Mouse (Mus musculus): Measurements from ENCODE around the gene Myoz1. TPM values are rescaled to one million over a fixed set of nuclear protein-coding genes. Genes with fewer than 3 reads are reported as not detected.

Myoz1 gene
- not detected in 2 replicates for polyA plus RNA-seq (2012; ENCODE audit: low replicate concordance)

GRCm38 (mm10) chr14:20656361-20656760, at the start of gene Myoz1:
Gene Myoz1 (minus strand): TSS chr14:20656540.

DNA sequence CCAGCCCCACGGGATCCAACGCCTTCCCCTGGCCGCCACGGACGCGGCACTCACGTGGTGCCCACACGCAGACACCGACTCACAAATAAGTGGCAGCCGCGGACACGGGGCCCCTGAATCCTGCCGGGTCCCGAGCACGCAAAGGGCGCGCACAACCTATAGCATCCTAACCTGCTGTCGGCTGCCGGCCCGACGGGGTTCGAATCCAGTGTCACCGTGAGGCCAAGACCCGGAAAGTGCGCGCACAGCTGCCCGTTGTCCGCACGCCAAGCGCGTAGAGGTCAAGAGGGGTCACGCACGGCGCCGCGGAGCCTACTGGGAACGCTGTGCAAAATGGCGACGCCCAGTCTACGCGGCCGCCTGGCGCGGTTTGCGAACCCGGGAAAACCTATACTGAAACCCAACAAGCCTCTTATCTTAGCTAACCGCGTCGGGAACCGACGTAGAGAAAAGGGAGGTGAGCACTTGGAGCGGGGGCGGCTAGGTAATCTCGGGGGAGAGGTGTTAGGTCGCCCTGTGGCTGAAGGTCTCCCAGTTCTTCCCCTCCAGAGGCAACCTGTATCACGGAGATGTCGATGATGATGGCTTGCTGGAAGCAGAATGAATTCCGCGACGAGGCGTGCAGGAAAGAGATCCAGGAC, 46.5 kb upstream of the Myoz1 start, which contains the start of gene Chchd1:
Gene Chchd1 (plus strand): TSS at position 266 of the 641 bp plus-strand sequence.

DNA sequence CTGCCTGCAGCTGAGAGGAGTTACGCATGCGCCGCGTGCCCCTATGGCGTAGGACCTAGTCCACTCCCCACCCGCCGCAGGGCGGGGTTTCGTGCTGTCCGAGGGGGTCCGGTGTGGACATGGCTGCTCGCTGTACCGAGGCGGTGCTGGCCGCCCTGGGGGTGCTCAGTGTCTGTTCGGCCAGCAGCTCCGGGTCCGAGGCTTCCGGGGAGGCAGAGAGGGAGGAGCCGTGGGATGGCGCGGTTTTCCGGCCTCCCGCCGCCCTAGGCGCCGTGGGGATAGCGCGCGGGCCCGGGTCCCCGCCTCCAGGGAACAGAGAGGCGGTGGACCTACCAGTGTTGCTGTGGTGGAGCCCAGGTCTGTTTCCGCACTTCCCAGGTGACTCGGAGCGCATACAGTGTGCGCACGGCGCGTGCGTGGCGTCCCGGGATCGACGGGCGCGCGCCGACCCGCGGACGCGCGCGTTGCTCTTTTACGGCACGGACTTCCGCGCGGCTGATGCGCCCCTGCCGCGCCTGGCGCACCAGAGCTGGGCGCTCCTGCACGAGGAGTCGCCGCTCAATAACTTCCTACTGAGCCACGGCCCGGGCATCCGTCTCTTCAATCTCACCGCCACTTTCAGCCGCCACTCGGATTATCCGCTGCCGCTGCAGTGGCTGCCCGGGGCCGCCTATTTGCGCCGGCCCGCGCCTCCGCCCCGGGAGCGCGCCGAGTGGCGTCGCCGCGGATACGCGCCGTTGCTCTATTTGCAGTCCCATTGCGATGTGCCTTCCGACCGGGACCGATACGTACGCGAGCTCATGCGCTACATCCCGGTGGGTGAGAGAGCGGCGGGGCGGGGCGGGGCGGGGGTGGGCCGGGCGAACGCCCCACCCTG, 38.8 kb upstream of the Myoz1 start, which contains the start of gene Fut11:
Gene Fut11 (plus strand): TSS at position 85 of the 877 bp plus-strand sequence.

DNA sequence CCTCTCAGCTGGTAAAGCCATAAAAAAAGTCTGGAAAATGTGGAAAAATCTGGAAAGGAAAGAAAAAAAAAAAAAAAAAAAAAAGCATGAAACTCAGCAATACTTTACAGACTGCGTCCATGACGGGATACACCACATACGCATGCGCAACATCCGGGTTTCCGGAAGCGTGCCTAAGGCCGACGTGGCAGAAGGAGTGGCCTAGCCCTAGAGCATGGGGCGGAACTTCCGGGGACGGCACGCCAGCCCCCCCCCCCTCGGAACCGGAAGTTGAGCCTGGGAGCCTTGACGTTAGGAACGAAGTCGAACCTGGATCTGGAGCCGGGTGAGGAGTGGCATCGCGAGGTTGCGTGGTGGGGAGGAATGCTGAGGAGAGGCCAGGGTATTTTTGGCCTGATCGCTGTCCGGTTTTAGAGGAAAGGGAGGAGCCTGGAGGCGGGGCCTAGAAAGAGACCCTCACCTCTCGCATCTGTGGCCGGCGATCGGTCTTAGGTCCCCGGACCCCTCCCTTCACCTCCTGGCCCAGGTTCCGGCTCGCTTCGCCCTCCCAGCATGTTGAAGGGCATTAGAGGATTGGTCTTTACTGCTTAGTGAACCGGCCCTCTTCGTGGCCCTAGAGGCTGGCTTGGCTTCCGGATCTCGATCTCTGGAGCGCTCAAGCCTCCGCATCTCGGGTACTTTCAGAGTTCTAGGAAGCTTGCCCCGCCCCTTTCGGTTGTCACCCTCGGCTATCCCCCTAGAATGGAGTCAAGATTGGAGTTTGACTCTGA, 17.9 kb upstream of the Myoz1 start, which contains the start of gene Sec24c:
Gene Sec24c (plus strand): TSS at position 245 of the 770 bp plus-strand sequence.

GRCm38 (mm10) chr14:20668154-20668810, 11.9 kb upstream of the Myoz1 start, which contains the start of gene Synpo2l:
Gene Synpo2l (minus strand): TSS chr14:20668354.

DNA sequence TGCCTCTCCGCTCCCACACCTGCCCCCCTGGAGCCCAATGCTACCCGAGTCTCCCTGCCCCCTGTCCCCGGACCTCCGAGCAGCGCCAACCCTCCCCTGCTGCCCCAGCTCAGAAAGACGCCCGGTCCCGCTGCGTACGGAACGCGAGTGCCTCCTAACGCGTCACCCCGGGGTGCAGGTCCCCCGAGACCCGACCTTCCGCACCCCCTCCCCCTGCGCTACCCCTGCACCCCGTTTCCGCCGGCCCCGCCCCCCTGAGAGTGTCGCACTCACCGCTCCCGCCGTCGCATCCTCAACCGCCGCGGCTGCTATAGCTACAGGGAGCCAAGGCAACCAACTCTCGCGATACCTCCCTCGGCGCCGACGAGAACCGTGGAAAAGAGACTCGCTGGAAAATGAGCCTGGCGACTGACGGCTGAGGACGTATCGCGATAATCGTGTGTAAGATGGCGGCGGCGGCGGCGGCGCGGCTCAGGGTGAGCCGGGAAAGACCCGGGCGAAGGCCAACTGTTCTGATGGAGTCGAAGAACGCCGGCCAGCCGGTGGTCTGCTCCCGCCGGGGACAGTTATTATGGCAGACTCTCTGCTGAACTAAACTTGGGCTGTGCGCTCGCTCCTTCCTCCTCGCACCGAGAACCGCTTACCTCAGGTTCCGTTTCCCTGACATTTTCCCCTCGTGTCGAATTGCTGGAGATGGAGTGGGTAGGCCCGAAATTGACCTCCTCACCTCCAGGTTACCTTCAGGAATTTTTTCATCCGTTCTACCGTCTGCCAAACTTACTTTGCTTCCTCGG, 15.5 kb downstream of the Myoz1 start, which contains the start of gene Usp54:
Gene Usp54 (minus strand): TSS at position 420 of the 794 bp plus-strand sequence.

Other genes with a start within 250 kb of the Myoz1 start
- gene Cfap70, start 204.3 kb downstream of the Myoz1 start, polyA plus RNA-seq (2012; ENCODE audit: low replicate concordance): not detected in 2 replicates
- gene Anxa7, start 176.4 kb downstream of the Myoz1 start, polyA plus RNA-seq (2012; ENCODE audit: low replicate concordance): 44.4 and 101 TPM in 2 replicates
- not detected in 2 replicates for gene Mss51, start 159.6 kb downstream of the Myoz1 start, polyA plus RNA-seq (2012; ENCODE audit: low replicate concordance)
- 4.2 and 8.2 TPM in 2 replicates for gene Ppp3cb, start 110.0 kb downstream of the Myoz1 start, polyA plus RNA-seq (2012; ENCODE audit: low replicate concordance)
- 0.27 and 0.85 TPM in 2 replicates for gene Usp54, start 15.5 kb downstream of the Myoz1 start, polyA plus RNA-seq (2012; ENCODE audit: low replicate concordance)
- 0.11 and 0.42 TPM in 2 replicates for gene Synpo2l, start 11.8 kb upstream of the Myoz1 start, polyA plus RNA-seq (2012; ENCODE audit: low replicate concordance)
- gene Sec24c, start 17.8 kb upstream of the Myoz1 start, polyA plus RNA-seq (2012; ENCODE audit: low replicate concordance): 105 and 334 TPM in 2 replicates
- 13.0 and 18.6 TPM in 2 replicates for gene Fut11, start 38.4 kb upstream of the Myoz1 start, polyA plus RNA-seq (2012; ENCODE audit: low replicate concordance)
- gene Chchd1, start 46.5 kb upstream of the Myoz1 start, polyA plus RNA-seq (2012; ENCODE audit: low replicate concordance): 3.3 and 7.9 TPM in 2 replicates
- 85.3 and 88.8 TPM in 2 replicates for gene Zswim8, start 51.0 kb upstream of the Myoz1 start, polyA plus RNA-seq (2012; ENCODE audit: low replicate concordance)
- 17.4 and 31.6 TPM in 2 replicates for gene Ndst2, start 78.0 kb upstream of the Myoz1 start, polyA plus RNA-seq (2012; ENCODE audit: low replicate concordance)
- 11.7 and 23.0 TPM in 2 replicates for gene Camk2g, start 137.5 kb upstream of the Myoz1 start, polyA plus RNA-seq (2012; ENCODE audit: low replicate concordance)
- gene Plau, start 180.1 kb upstream of the Myoz1 start, polyA plus RNA-seq (2012; ENCODE audit: low replicate concordance): 0.57 TPM in 1 of 2 replicates, not detected in the other

Data from leukemia stem cell, adult 10-12 weeks (primary cell).